Mouse (Mus musculus) ES-Bruce4 (cell line): ENCODE results near the gene St8sia1. TPM values are rescaled to one million over a fixed set of nuclear protein-coding genes. Genes with fewer than 3 reads are reported as not detected.
A peak's percentile ranks its signal among the peaks of the same experiment; 100 is the strongest.

Source experiments
- H3K27ac ChIP-seq: 2 replicates; pipeline ENCODE4 v1.5.1; 2012; ENCODE audit warnings: low read length, inconsistent platforms; ENCODE audit not compliant: insufficient read depth
- H3K27me3 ChIP-seq: 2 replicates; pipeline ENCODE4 v1.6.1; 2012; ENCODE audit warnings: mild to moderate bottlenecking, low read length, inconsistent platforms; ENCODE audit not compliant: control insufficient read depth, poor library complexity, insufficient read depth, severe bottlenecking
- H3K36me3 ChIP-seq: 2 replicates; pipeline ENCODE4 v1.6.1; 2012; ENCODE audit warnings: inconsistent platforms, mild to moderate bottlenecking, low read length, moderate library complexity; ENCODE audit not compliant: control insufficient read depth, poor library complexity, insufficient read depth, severe bottlenecking
- H3K4me1 ChIP-seq: one replicate; pipeline ENCODE4 v1.8.1; 2011; ENCODE audit warnings: low read length; ENCODE audit not compliant: control insufficient read depth, insufficient read depth
- H3K4me3 ChIP-seq: 2 replicates; pipeline ENCODE4 v1.5.1; 2011; ENCODE audit warnings: low read depth, mild to moderate bottlenecking, low read length
- H3K9ac ChIP-seq: 2 replicates; pipeline ENCODE4 v1.6.1; 2012; ENCODE audit warnings: low read depth, mild to moderate bottlenecking, inconsistent platforms; ENCODE audit not compliant: poor library complexity, severe bottlenecking
- H3K9me3 ChIP-seq: replicated peaks from 2 replicates; pipeline ENCODE4 v1.6.1; 2012; ENCODE audit warnings: mild to moderate bottlenecking, low read length, inconsistent platforms; ENCODE audit not compliant: control insufficient read depth, poor library complexity, insufficient read depth, severe bottlenecking
- CTCF ChIP-seq: IDR thresholded peaks from one replicate; pipeline ENCODE4 v1.8.1; 2011; ENCODE audit warnings: low read depth, low read length
- EP300 ChIP-seq: IDR thresholded peaks from 2 replicates; pipeline ENCODE4 v1.6.1; 2011; ENCODE audit warnings: low read depth, low read length; ENCODE audit not compliant: insufficient read depth
- POLR2A ChIP-seq: IDR thresholded peaks from one replicate; pipeline ENCODE4 v1.8.1; 2011; ENCODE audit warnings: low read length; ENCODE audit not compliant: insufficient read depth
- polyA plus RNA-seq: library from polyadenylated mRNA; stranded (reverse); fragments of >200 nt; gene quantifications from 2 replicates; pipeline ENCODE4 v1.2.4, GENCODE M21; 2011; ENCODE audit warnings: low read depth; ENCODE audit not compliant: missing spikeins, insufficient read depth, insufficient read length

St8sia1 gene
- polyA plus RNA-seq, 1 experiment = 2.5 TPM

DNA sequence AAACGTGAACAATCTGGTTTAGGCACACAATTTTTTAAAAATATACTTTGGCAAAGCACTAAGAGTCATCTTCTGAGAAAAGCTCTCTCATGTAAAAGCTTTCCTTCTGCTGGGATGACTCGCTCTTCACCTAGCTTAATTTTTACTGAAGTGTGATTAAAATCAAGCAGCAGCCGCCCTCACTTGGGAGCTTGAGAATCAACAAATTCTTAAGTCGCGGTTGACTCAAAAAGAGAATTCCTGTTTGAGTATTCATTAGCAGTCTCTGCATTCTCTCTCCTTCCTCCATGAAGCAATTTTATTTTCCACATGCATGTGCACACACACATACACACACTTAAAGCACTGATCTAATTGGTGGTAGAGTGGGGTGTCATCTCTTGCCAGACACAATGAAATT, 138.8 kb downstream of the St8sia1 start:
- H3K9ac ChIP-seq = no peak overlapping the region
- no peaks in the 10 kb centered on the region for H3K27me3 ChIP-seq
- H3K4me3 ChIP-seq = no peak overlapping the region
- H3K36me3 ChIP-seq = no peaks in the 10 kb centered on the region
- no peaks in the 10 kb centered on the region for H3K9me3 ChIP-seq
- H3K27ac ChIP-seq = no peak overlapping the region
- H3K4me1 ChIP-seq = no peaks in the 10 kb centered on the region
- TF ChIP-seq POLR2A (no peak), EP300 (no peak), CTCF (no peak)

DNA sequence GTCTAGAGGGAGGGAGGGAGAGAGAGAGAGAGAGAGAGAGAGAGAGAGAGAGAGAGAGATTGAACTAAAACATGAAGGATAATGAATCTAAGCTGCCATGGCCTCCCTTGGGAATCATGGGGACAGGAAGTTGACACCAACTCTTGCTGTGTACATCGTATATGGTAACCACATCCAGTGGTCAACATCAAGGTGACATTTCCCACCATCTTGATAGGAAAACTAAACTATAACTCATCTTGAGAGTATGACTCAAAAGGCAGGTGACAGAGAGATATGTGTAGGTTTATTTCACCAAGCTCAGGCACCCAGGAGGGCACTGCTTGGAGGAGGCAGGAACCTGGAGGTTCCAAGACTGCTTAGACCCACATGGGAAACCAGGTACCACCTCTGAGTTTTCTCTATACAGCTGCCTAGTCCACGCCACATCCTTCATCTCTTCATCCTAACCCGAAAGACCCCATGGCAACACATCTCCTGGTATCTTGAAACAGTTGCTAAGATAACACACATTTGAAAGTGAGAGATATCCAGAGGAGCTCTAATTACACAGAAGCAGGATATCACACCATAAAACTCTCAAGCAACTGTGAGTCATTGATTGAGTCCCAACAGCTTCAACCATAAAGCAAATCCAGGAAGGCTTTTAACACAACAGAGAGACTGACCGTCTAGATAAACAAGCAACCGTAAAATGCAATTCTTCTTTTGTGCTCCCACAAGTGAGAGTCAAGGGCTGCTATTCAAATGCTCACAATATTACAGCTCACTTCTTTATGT, 141.1 kb downstream of the St8sia1 start:
- H3K27me3 ChIP-seq = no peaks in the 10 kb centered on the region
- H3K36me3 ChIP-seq = no peaks in the 10 kb centered on the region
- no peaks in the 10 kb centered on the region for H3K9me3 ChIP-seq
- H3K4me3 ChIP-seq = no peak overlapping the region
- H3K4me1 ChIP-seq = no peaks in the 10 kb centered on the region
- H3K27ac ChIP-seq = no peak overlapping the region
- no peak overlapping the region for H3K9ac ChIP-seq
- TF ChIP-seq EP300 (no peak), POLR2A (no peak), CTCF (no peak)

DNA sequence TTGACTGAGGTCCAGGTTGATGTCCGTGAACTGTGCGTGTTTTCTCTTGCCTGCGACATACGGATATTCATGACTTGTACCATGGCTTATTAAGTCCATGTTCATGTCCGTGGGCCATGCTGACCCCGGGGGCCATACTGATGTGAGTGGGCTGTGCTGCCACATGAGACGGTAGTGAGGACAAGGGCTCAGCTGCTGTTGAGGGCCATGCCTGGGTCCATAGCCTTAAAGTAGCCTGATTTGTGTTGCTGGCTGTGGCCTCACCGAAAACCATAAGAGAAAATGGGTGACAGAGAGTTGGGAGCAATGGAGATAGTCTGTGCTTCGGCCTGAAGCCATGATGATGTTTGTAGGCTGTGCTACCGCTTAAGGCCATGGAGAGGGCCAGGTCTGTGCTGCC, 145.9 kb downstream of the St8sia1 start:
- no peak overlapping the region for H3K27ac ChIP-seq
- no peak overlapping the region for H3K4me3 ChIP-seq
- TF ChIP-seq POLR2A = no peak
- no peak for TF ChIP-seq EP300
- no peak for TF ChIP-seq CTCF
- H3K9me3 ChIP-seq = no peaks in the 10 kb centered on the region
- no peaks in the 10 kb centered on the region for H3K36me3 ChIP-seq
- no peak overlapping the region for H3K9ac ChIP-seq
- H3K27me3 ChIP-seq = no peaks in the 10 kb centered on the region
- H3K4me1 ChIP-seq = peaks cover 1% of the 10 kb centered on the region

DNA sequence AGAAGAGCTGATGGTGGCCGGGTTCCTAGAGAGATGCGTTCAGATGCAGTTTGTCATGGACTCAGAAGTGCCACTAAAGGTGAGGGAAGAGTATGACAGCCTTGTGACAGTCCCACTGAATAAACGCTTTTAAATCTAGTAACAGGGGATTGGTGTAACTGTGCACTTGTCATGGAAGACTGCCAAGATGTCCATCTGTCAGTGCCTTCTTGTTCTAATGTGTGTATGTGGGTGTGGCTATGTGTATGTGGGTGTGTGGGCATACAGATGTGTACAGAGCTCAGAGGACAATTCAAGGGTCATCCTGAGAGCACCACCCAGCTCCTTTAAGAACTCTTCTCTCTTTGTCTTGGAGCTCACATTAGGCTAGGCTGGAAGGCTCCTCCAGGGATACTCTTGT, 148.7 kb downstream of the St8sia1 start:
- no peaks in the 10 kb centered on the region for H3K36me3 ChIP-seq
- no peak overlapping the region for H3K4me3 ChIP-seq
- H3K27me3 ChIP-seq = no peaks in the 10 kb centered on the region
- no peak overlapping the region for H3K27ac ChIP-seq
- peaks cover 1% of the 10 kb centered on the region for H3K4me1 ChIP-seq
- H3K9me3 ChIP-seq = no peaks in the 10 kb centered on the region
- H3K9ac ChIP-seq = no peak overlapping the region
- TF ChIP-seq EP300 (no peak), CTCF (no peak), POLR2A (no peak)

DNA sequence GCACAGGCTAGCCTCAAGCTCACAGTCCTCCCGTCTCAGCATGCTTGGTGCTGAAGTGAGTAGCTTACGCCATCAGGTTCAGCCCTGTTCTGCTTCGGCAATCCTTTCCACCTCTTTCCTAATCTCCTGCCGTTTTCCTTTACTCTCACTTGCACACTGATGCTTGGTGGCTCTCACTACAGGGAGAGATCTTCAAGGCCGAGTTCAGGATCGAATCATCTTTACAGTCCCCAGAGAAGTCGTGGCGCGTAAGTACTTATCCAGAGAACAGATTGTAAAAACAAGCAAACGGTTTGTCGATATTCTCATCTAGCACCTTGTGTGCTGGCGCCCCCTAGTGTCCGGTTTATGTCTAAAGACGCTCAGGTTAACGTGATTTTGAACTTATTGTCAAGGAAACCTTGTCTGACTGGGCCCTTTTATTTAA, 149.7 kb downstream of the St8sia1 start:
- Histone ChIP-seq H3K27ac (no peak overlapping the region), H3K4me3 (peak overlapping the region; percentile 59), H3K27me3 (no peaks in the 10 kb centered on the region), H3K9me3 (no peaks in the 10 kb centered on the region), H3K36me3 (no peaks in the 10 kb centered on the region), H3K4me1 (peaks cover 1% of the 10 kb centered on the region), H3K9ac (no peak overlapping the region)
- no peak for TF ChIP-seq POLR2A
- TF ChIP-seq CTCF = no peak
- no peak for TF ChIP-seq EP300

DNA sequence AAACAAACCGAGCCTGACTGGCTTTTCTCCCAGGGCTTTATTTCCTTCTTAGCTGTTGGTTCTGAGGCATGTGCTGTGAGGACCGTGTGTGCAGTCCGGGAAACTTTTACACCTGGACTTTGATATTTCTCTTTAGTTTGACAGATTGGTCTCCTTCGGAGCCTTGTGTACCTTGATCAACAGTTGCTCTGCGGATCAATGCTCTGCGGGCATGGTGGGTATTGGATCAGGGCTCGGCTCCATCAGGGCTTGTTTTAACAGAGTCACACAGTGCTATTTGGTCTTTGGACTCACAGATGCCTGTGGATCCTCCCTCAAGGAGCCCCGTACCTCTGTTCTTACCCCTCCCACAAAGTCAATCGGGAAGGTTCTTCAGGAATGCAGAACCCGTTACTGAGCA, 150.2 kb downstream of the St8sia1 start:
- no peak overlapping the region for H3K27ac ChIP-seq
- H3K27me3 ChIP-seq = no peaks in the 10 kb centered on the region
- TF ChIP-seq EP300 (no peak), POLR2A (no peak), CTCF (no peak)
- no peaks in the 10 kb centered on the region for H3K9me3 ChIP-seq
- H3K9ac ChIP-seq = no peak overlapping the region
- no peak overlapping the region for H3K4me3 ChIP-seq
- H3K36me3 ChIP-seq = no peaks in the 10 kb centered on the region
- peaks cover 4% of the 10 kb centered on the region for H3K4me1 ChIP-seq
